Mouse (Mus musculus) myocyte (in vitro differentiated cells): ENCODE data around the gene Prss8.

ENCODE experiments used
- MYOD1 ChIP-seq, 3 experiments: IDR thresholded peaks; one replicate each; pipeline ENCODE4 v1.6.1; 2011; ENCODE audit warnings: control low read depth in 2 of 3, low read depth in 2 of 3, mild to moderate bottlenecking in 2 of 3, moderate library complexity in 1 of 3; ENCODE audit not compliant: insufficient read length in 2 of 3, control insufficient read depth in 1 of 3
- MYOG ChIP-seq, 3 experiments: IDR thresholded peaks; one replicate each; pipeline ENCODE4 v1.6.1; 2011; ENCODE audit warnings: control low read depth in 2 of 3, low read depth in 2 of 3, mild to moderate bottlenecking in 2 of 3; ENCODE audit not compliant: insufficient read length in 2 of 3, control insufficient read depth in 1 of 3, insufficient read depth in 1 of 3
- POLR2A ChIP-seq: IDR thresholded peaks from one replicate; pipeline ENCODE4 v1.6.1; 2011; ENCODE audit warnings: low read depth, mild to moderate bottlenecking, control low read depth, moderate library complexity; ENCODE audit not compliant: insufficient read length
- POLR2AphosphoS2 ChIP-seq: IDR thresholded peaks from one replicate; pipeline ENCODE4 v1.6.1; 2011; ENCODE audit warnings: low read depth, control low read depth; ENCODE audit not compliant: insufficient read length

DNA sequence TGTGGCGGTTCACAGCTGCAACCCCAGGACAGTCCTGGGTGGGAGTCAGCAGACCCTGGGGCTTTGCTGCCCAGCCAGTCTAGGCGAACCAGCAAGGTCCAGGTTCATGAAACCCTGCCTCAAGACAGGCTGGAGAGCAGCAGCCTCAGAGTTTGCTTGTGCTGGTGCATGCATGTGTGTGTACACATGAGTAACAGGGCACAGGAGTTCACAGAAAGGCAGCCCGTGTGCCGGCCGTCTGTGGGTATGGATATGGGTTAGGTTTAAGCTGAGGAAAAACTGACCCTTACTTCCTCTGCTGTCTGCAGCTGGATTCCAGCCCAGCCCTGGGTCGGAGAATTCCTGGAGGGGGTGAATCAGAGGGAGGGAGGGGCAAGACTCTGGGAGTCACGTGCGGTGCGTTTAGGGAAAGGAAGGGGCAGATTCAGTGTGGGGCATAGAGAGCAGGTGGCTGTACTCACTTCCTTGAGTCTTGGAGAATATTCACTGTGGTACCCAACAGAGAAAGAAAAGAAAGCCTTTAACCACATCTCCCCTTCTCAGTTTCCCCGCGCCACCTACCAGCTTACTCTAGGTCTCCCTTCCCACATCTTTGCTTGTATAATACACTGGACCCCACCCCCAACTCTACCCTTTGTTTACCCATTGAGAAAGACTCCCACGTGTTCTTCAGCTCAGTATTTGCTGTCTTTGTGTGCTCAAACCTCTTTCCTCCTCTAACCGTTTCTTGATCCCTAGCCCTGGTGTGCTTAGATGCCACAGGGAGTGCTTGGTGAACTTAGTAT, 1.6 kb upstream of the Prss8 start:
- TF ChIP-seq POLR2A (no peak), MYOD1 (IDR thresholded peaks at IDR 0.05; ENCODE audit: control insufficient read depth in 1 of 3, insufficient read length in 2 of 3, low read depth in 2 of 3) (peak in 2 of 3 experiments; percentile 4 to 11), POLR2AphosphoS2 (no peak), MYOG (IDR thresholded peaks at IDR 0.05; ENCODE audit: control insufficient read depth in 1 of 3, insufficient read depth in 1 of 3, insufficient read length in 2 of 3, low read depth in 2 of 3) (no peak)
